Mouse (Mus musculus): Measurements from ENCODE around the gene Vmn1r101.
"Not testable (repeated sequence)": the region's sequence is repeated elsewhere in the genome, so short reads cannot be mapped to it uniquely, and the experiment has no call there.

DNA sequence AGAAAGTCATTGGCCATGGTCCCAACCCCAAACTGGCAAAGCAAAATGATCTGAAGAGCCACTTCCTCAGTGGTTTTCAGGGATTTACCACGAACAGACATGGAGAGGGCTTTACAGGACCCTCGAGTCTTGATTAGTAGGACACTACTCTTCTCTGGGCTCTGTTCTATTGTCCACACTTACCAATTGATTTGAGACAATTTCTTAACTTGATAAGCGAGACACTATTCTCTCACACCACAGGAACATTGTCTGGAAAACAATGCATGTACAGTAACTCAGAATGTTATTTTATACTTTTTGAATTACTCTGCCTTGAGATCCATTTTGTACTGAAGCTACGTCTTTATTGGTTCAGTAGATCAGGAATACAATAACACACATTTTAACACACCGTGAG, 32.4 kb upstream of the Vmn1r101 start, which contains the start of gene Gm10670:
- TF ChIP-seq CTCF, EP300 (IDR thresholded peaks at IDR 0.05; ENCODE audit: low read depth): not testable (repeated sequence)
